Comparison of ENCODE assay signal across 10 mouse cellular contexts in the genomic region with DNA sequence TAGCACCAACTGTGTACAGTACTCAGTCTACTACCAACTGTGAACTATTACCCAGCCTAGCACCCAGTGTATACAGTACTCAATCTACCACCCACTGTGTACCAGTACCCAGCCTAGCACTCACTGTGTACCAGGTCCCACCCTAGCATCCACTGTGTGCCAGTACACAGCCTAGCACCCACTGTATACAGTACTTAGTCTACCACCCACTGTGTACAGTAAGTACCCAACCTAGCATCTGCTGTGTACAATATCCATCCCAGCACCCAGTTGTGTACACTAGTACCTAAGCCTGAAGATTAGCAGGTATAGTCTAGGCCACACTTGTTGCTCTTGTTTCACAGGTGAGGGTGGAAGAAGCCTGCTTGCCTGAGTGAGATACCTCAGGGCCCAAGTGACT.
"Had no signal": no experiment of that assay in that cellular context is flagged by ENCODE, and none has a peak within 500 bp of the region (broad histone marks: within the 10 kb centered on the region; RNA-seq: fewer than 3 reads in every experiment).

No protein-coding gene starts in this region.

- DNase-seq: kidney, adult 8-10 months; kidney, postnatal 25 days; layer of hippocampus, adult 9-11 months; layer of hippocampus, postnatal 36 days; right cerebral cortex, postnatal 14 days; thymus, postnatal 4 days had no signal

- H3K27ac ChIP-seq: limb, embryonic 13.5 days; liver, embryonic 14.5 days; midbrain, embryonic 15.5 days; neural tube, embryonic 13.5 days had no signal

- ATAC-seq: midbrain, embryonic 15.5 days had no signal

- H3K27me3 ChIP-seq: midbrain, embryonic 15.5 days; neural tube, embryonic 13.5 days had no signal

- H3K9me3 ChIP-seq: limb, embryonic 13.5 days; midbrain, embryonic 15.5 days; neural tube, embryonic 13.5 days had no signal

- H3K4me1 ChIP-seq: limb, embryonic 13.5 days; midbrain, embryonic 15.5 days; neural tube, embryonic 13.5 days had no signal

- H3K9ac ChIP-seq: limb, embryonic 13.5 days; liver, embryonic 14.5 days; midbrain, embryonic 15.5 days; neural tube, embryonic 13.5 days had no signal

- H3K4me3 ChIP-seq: limb, embryonic 13.5 days; midbrain, embryonic 15.5 days; neural tube, embryonic 13.5 days had no signal

- H3K36me3 ChIP-seq: limb, embryonic 13.5 days; midbrain, embryonic 15.5 days; neural tube, embryonic 13.5 days had no signal

- H3K4me2 ChIP-seq: limb, embryonic 13.5 days; midbrain, embryonic 15.5 days; neural tube, embryonic 13.5 days had no signal
